Mouse (Mus musculus) left cerebral cortex, adult 18-20 months (tissue): ENCODE data around the gene Atoh8. TPM values are rescaled to one million over a fixed set of nuclear protein-coding genes. Genes with fewer than 3 reads are reported as not detected.

Source experiments
- DNase-seq, 2 experiments: peaks; one replicate each; pipeline ENCODE4 v3.0.0; 2021 to 2022; ENCODE audit warnings: low spot score in 2 of 2, mixed read lengths in 1 of 2
- total RNA-seq, 2 experiments: library from RNA; stranded (reverse); gene quantifications; 2 replicates each; pipeline ENCODE4 v1.2.3; 2021

Gene Atoh8
- total RNA-seq, 2 experiments from 2014 or later: 1.6 to 2.3 TPM

- no peak for DNase-seq
Observed at GRCm38 (mm10) chr6:72255294-72255693, 19.9 kb upstream of the Atoh8 start.

GRCm38 (mm10) chr6:72254588-72255075 is 19.3 kb upstream of the Atoh8 start:
- no peak for DNase-seq

GRCm38 (mm10) chr6:72253911-72254587 is 18.7 kb upstream of the Atoh8 start:
- no peak for DNase-seq

- no peak for DNase-seq
Observed at GRCm38 (mm10) chr6:72253168-72253567, 17.8 kb upstream of the Atoh8 start.

- no peak for DNase-seq
Observed at GRCm38 (mm10) chr6:72252433-72252832, 17.1 kb upstream of the Atoh8 start.

GRCm38 (mm10) chr6:72249981-72250380 is 14.6 kb upstream of the Atoh8 start:
- no peak for DNase-seq

- DNase-seq: no peak
Observed at GRCm38 (mm10) chr6:72248150-72248914, 13.0 kb upstream of the Atoh8 start.

- DNase-seq: no peak
Observed at GRCm38 (mm10) chr6:72246303-72246702, 10.9 kb upstream of the Atoh8 start.

GRCm38 (mm10) chr6:72244569-72245285 is 9.3 kb upstream of the Atoh8 start:
- no peak for DNase-seq

- peak; percentile 45 to 47 for DNase-seq
Observed at GRCm38 (mm10) chr6:72244144-72244549, 8.8 kb upstream of the Atoh8 start.

- no peak for DNase-seq
Observed at GRCm38 (mm10) chr6:72242532-72243320, 7.3 kb upstream of the Atoh8 start.

- DNase-seq: no peak
Observed at GRCm38 (mm10) chr6:72241843-72242154, 6.4 kb upstream of the Atoh8 start.

GRCm38 (mm10) chr6:72241133-72241842 is 5.9 kb upstream of the Atoh8 start:
- no peak for DNase-seq

- no peak for DNase-seq
Observed at GRCm38 (mm10) chr6:72240042-72240441, 4.7 kb upstream of the Atoh8 start.

- DNase-seq: peak; percentile 80 to 91
Observed at GRCm38 (mm10) chr6:72237035-72237434, 1.7 kb upstream of the Atoh8 start.

GRCm38 (mm10) chr6:72235807-72236407 is 530 bp upstream of the Atoh8 start:
- DNase-seq: no peak

GRCm38 (mm10) chr6:72234372-72235097 is 842 bp downstream of the Atoh8 start:
- DNase-seq: peak; percentile 20 to 28

GRCm38 (mm10) chr6:72233950-72234349 is 1.4 kb downstream of the Atoh8 start:
- no peak for DNase-seq

GRCm38 (mm10) chr6:72232870-72233269 is 2.5 kb downstream of the Atoh8 start:
- no peak for DNase-seq
